Mouse (Mus musculus): ENCODE measurements around the gene Ubxn11. TPM values are rescaled to one million over a fixed set of nuclear protein-coding genes. Genes with fewer than 3 reads are reported as not detected.

Gene Ubxn11
- polyA plus RNA-seq (2012; rRNA removed) = 37.7 and 40.6 TPM in 2 replicates

GRCm38 (mm10) chr4:134101979-134102741 is at the start of gene Ubxn11:
Gene Ubxn11, plus strand, starts transcription at chr4:134102570.

GRCm38 (mm10) chr4:134053538-134053937 is 48.8 kb upstream of the Ubxn11 start, which contains the start of gene Zfp683:
Gene Zfp683, plus strand, starts transcription at chr4:134053838.

GRCm38 (mm10) chr4:134060135-134060865 is 42.1 kb upstream of the Ubxn11 start, which contains the start of gene Crybg2:
Gene Crybg2, plus strand, starts transcription at chr4:134060815.

GRCm38 (mm10) chr4:134094923-134095547 is 7.3 kb upstream of the Ubxn11 start, which contains the start of gene Cd52:
Gene Cd52, minus strand, starts transcription at chr4:134095082.

GRCm38 (mm10) chr4:134128221-134128982 is 26.0 kb downstream of the Ubxn11 start, which contains the start of gene Sh3bgrl3:
Gene Sh3bgrl3, minus strand, starts transcription at chr4:134128789.

Other genes with a start within 250 kb of the Ubxn11 start
- 36.9 and 39.5 TPM in 2 replicates for gene Rps6ka1, start 214.8 kb upstream of the Ubxn11 start, polyA plus RNA-seq (2012; rRNA removed)
- gene Hmgn2, start 133.9 kb upstream of the Ubxn11 start, polyA plus RNA-seq (2012; rRNA removed) = 21.4 and 22.1 TPM in 2 replicates
- gene Dhdds, start 101.7 kb upstream of the Ubxn11 start, polyA plus RNA-seq (2012; rRNA removed) = 28.6 and 40.7 TPM in 2 replicates
- 0.20 and 0.34 TPM in 2 replicates for gene Lin28a, start 83.7 kb upstream of the Ubxn11 start, polyA plus RNA-seq (2012; rRNA removed)
- 0.34 and 0.41 TPM in 2 replicates for gene Zfp683, start 48.7 kb upstream of the Ubxn11 start, polyA plus RNA-seq (2012; rRNA removed)
- 3.2 and 3.6 TPM in 2 replicates for gene Crybg2, start 41.8 kb upstream of the Ubxn11 start, polyA plus RNA-seq (2012; rRNA removed)
- 11.7 and 21.3 TPM in 2 replicates for gene Cd52, start 7.5 kb upstream of the Ubxn11 start, polyA plus RNA-seq (2012; rRNA removed)
- 482 and 666 TPM in 2 replicates for gene Sh3bgrl3, start 26.2 kb downstream of the Ubxn11 start, polyA plus RNA-seq (2012; rRNA removed)
- 34.2 and 37.7 TPM in 2 replicates for gene Cep85, start 84.5 kb downstream of the Ubxn11 start, polyA plus RNA-seq (2012; rRNA removed)
- not detected in 2 replicates for gene Gm7534, start 100.4 kb downstream of the Ubxn11 start, polyA plus RNA-seq (2012; rRNA removed)
- gene Catsper4, start 124.8 kb downstream of the Ubxn11 start, polyA plus RNA-seq (2012; rRNA removed) = 0.25 TPM in 1 of 2 replicates, not detected in the other
- 5.2 and 6.8 TPM in 2 replicates for gene Cnksr1, start 135.8 kb downstream of the Ubxn11 start, polyA plus RNA-seq (2012; rRNA removed)
- gene E130218I03Rik, start 141.1 kb downstream of the Ubxn11 start, polyA plus RNA-seq (2012; rRNA removed) = 0.16 and 0.17 TPM in 2 replicates
- 13.4 and 15.5 TPM in 2 replicates for gene Zfp593, start 143.0 kb downstream of the Ubxn11 start, polyA plus RNA-seq (2012; rRNA removed)
- 0.44 TPM in 1 of 2 replicates, not detected in the other for gene Gm30191, start 144.4 kb downstream of the Ubxn11 start, polyA plus RNA-seq (2012; rRNA removed)
- gene Grrp1, start 151.5 kb downstream of the Ubxn11 start, polyA plus RNA-seq (2012; rRNA removed) = 56.5 and 60.9 TPM in 2 replicates
- gene Pdik1l, start 185.3 kb downstream of the Ubxn11 start, polyA plus RNA-seq (2012; rRNA removed) = 2.3 and 3.9 TPM in 2 replicates
- 0.36 and 1.1 TPM in 2 replicates for gene Trim63, start 212.6 kb downstream of the Ubxn11 start, polyA plus RNA-seq (2012; rRNA removed)
- gene Slc30a2, start 240.6 kb downstream of the Ubxn11 start, polyA plus RNA-seq (2012; rRNA removed) = 10.6 and 10.8 TPM in 2 replicates

All from ovary, adult 2 months (tissue).